Mouse (Mus musculus) small intestine, adult 10 weeks (tissue): Measurements from ENCODE around the gene Slitrk4. TPM values are rescaled to one million over a fixed set of nuclear protein-coding genes. Genes with fewer than 3 reads are reported as not detected.

Experiments
- polyA plus RNA-seq: library from polyadenylated mRNA; stranded (reverse); fragments of 350-450 nt; fragmentation: Illumina TruSeq; extraction: RNeasy Lipid Tissue Mini Kit (QIAGEN cat#74804); gene quantifications from one replicate; pipeline ENCODE4 v1.2.3, GENCODE M21; 2014; ENCODE audit warnings: low replicate concordance

Slitrk4 gene
- 0.07 TPM for polyA plus RNA-seq

GRCm38 (mm10) chrX:64276290-64277125 is at the start of gene Slitrk4:
TSS of gene Slitrk4 (minus strand) at chrX:64276996.

Other genes starting within 250 kb of the Slitrk4 start
- gene Gm6760, start 124.8 kb downstream of the Slitrk4 start, polyA plus RNA-seq, result not detected
- not detected for gene 3830417A13Rik, start 103.4 kb downstream of the Slitrk4 start, polyA plus RNA-seq